20 mouse cellular contexts compared by ENCODE assay signal in the genomic region with DNA sequence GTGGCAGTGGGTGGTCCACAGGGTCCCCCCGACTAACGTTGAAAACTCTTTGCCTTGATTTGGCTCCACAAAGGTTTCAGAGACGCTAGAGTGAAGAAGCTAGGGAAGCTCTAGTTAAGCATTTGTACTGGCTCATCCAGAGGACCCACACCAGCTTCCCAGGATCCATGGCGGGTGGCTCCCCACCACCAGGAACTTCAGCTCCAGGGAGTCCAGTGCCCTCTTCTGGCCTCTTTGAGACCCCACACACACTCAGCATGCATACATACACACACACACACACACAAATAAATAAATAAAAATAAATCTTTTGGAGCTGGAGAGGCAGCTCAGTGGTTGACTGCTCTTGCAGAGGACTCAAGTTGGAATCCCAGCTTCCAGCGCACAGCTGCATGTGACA. TPM values are rescaled to one million over a fixed set of nuclear protein-coding genes. Genes with fewer than 3 reads are reported as not detected.
"Had no signal": no experiment of that assay in that cellular context is flagged by ENCODE, and none has a peak within 500 bp of the region (broad histone marks: within the 10 kb centered on the region; RNA-seq: fewer than 3 reads in every experiment).

No protein-coding gene starts in this region.

- ATAC-seq: midbrain, embryonic 15.5 days had no signal

- H3K4me1 ChIP-seq: midbrain, embryonic 12.5 days had no signal

- H3K4me2 ChIP-seq: lung, embryonic 14.5 days; midbrain, embryonic 12.5 days; midbrain, embryonic 15.5 days; neural tube, embryonic 13.5 days; neural tube, embryonic 15.5 days had no signal

- H3K9me3 ChIP-seq: midbrain, embryonic 10.5 days; midbrain, embryonic 12.5 days; midbrain, embryonic 15.5 days; neural tube, embryonic 13.5 days; neural tube, embryonic 15.5 days had no signal

- DNase-seq: lung, adult 18-20 months; lung, embryonic 14.5 days; lung, postnatal 10 days; retina, postnatal 1 day; right cerebral cortex, adult 18-20 months; right cerebral cortex, postnatal 25 days; right cerebral cortex, postnatal 4 days; spleen, adult 18-20 months; thymus, adult 18-20 months; thymus, postnatal 14 days; thymus, postnatal 36 days had no signal

- H3K4me3 ChIP-seq: midbrain, embryonic 10.5 days; midbrain, embryonic 12.5 days; midbrain, embryonic 15.5 days; myocyte; neural tube, embryonic 13.5 days; neural tube, embryonic 15.5 days had no signal

- H3K9ac ChIP-seq: lung, embryonic 14.5 days; midbrain, embryonic 12.5 days; midbrain, embryonic 15.5 days; neural tube, embryonic 13.5 days; neural tube, embryonic 15.5 days had no signal

- H3K27ac ChIP-seq: midbrain, embryonic 10.5 days; midbrain, embryonic 12.5 days; midbrain, embryonic 15.5 days; neural tube, embryonic 13.5 days; neural tube, embryonic 15.5 days had no signal

- H3K27me3 ChIP-seq: midbrain, embryonic 12.5 days; midbrain, embryonic 15.5 days; neural tube, embryonic 13.5 days; neural tube, embryonic 15.5 days had no signal

RNA-seq across cellular contexts. Expression of a gene that starts 16.4 kb away (rescaled TPM):
- total RNA-seq: megakaryocyte, adult 5-6 weeks; megakaryocyte-erythroid progenitor cell, adult 5-6 weeks had no signal
- polyA plus RNA-seq: thymus, postnatal 0 days had no signal
